Mouse (Mus musculus) bone marrow macrophage, adult 2 months (primary cell): ENCODE measurements around the gene Calcoco1.

Source experiments
- CTCF ChIP-seq: IDR thresholded peaks from 2 replicates; pipeline ENCODE4 v1.5.1; 2012; ENCODE audit warnings: low read depth, mild to moderate bottlenecking, low read length, moderate library complexity
- POLR2A ChIP-seq: IDR thresholded peaks from 2 replicates; pipeline ENCODE4 v1.6.1; 2012; ENCODE audit warnings: mild to moderate bottlenecking, low read depth, low read length, borderline replicate concordance

- TF ChIP-seq POLR2A (no peak), CTCF (no peak)
These were observed 16.6 kb downstream of the Calcoco1 start for GRCm38 (mm10) chr15:102705226-102705894.
